Mouse (Mus musculus): ENCODE results near the gene Bmp8b.
A peak's percentile ranks its signal among the peaks of the same experiment; 100 is the strongest.
"Not testable (repeated sequence)": the region's sequence is repeated elsewhere in the genome, so short reads cannot be mapped to it uniquely, and the experiment has no call there.

The Bmp8b gene

GRCm38 (mm10) chr4:123104651-123105450, at the start of gene Bmp8b:
Gene Bmp8b (plus strand): TSS chr4:123105165.
- no peak for DNase-seq (ENCODE audit: extremely low read depth, low read depth)

- no peak for DNase-seq (ENCODE audit: extremely low read depth, low read depth)
Measured at GRCm38 (mm10) chr4:123056560-123057109, 48.3 kb upstream of the Bmp8b start.

GRCm38 (mm10) chr4:123057957-123058356, 47.0 kb upstream of the Bmp8b start:
- DNase-seq (ENCODE audit: extremely low read depth, low read depth) = no peak

GRCm38 (mm10) chr4:123061744-123062143, 43.2 kb upstream of the Bmp8b start:
- DNase-seq (ENCODE audit: extremely low read depth, low read depth) = no peak

- peak; percentile 11 for DNase-seq (ENCODE audit: extremely low read depth, low read depth)
Measured at GRCm38 (mm10) chr4:123068646-123069045, 36.3 kb upstream of the Bmp8b start.

GRCm38 (mm10) chr4:123071266-123071966, 33.5 kb upstream of the Bmp8b start:
- peak; percentile 86 for DNase-seq (ENCODE audit: extremely low read depth, low read depth)

- no peak for DNase-seq (ENCODE audit: extremely low read depth, low read depth)
Measured at GRCm38 (mm10) chr4:123076928-123077327, 28.0 kb upstream of the Bmp8b start.

GRCm38 (mm10) chr4:123078231-123078630, 26.7 kb upstream of the Bmp8b start:
- peak; percentile 67 for DNase-seq (ENCODE audit: extremely low read depth, low read depth)

- DNase-seq (ENCODE audit: extremely low read depth, low read depth) = no peak
Measured at GRCm38 (mm10) chr4:123080791-123081190, 24.2 kb upstream of the Bmp8b start.

- peak; percentile 44 for DNase-seq (ENCODE audit: extremely low read depth, low read depth)
Measured at GRCm38 (mm10) chr4:123082283-123083163, 22.4 kb upstream of the Bmp8b start.

GRCm38 (mm10) chr4:123083323-123083902, 21.6 kb upstream of the Bmp8b start:
- DNase-seq (ENCODE audit: extremely low read depth, low read depth) = peak; percentile 41

GRCm38 (mm10) chr4:123085290-123085689, 19.7 kb upstream of the Bmp8b start:
- no peak for DNase-seq (ENCODE audit: extremely low read depth, low read depth)

- DNase-seq (ENCODE audit: extremely low read depth, low read depth) = no peak
Measured at GRCm38 (mm10) chr4:123086381-123086780, 18.6 kb upstream of the Bmp8b start.

- DNase-seq (ENCODE audit: extremely low read depth, low read depth) = no peak
Measured at GRCm38 (mm10) chr4:123092621-123093020, 12.3 kb upstream of the Bmp8b start.

GRCm38 (mm10) chr4:123093064-123093776, 11.7 kb upstream of the Bmp8b start:
- DNase-seq (ENCODE audit: extremely low read depth, low read depth) = no peak

GRCm38 (mm10) chr4:123093869-123094268, 11.1 kb upstream of the Bmp8b start:
- no peak for DNase-seq (ENCODE audit: extremely low read depth, low read depth)

- DNase-seq (ENCODE audit: extremely low read depth, low read depth) = no peak
Measured at GRCm38 (mm10) chr4:123105451-123105790, 456 bp downstream of the Bmp8b start.

GRCm38 (mm10) chr4:123105929-123106328, 964 bp downstream of the Bmp8b start:
- not testable (repeated sequence) for DNase-seq (ENCODE audit: extremely low read depth, low read depth)

GRCm38 (mm10) chr4:123106864-123107263, 1.9 kb downstream of the Bmp8b start:
- no peak for DNase-seq (ENCODE audit: extremely low read depth, low read depth)

- no peak for DNase-seq (ENCODE audit: extremely low read depth, low read depth)
Measured at GRCm38 (mm10) chr4:123108056-123108455, 3.1 kb downstream of the Bmp8b start.

All from MEL-GATA-1-ER (cell line).